Mouse (Mus musculus): ENCODE data around the gene Nlrp4c.
"Not testable (repeated sequence)": the region's sequence is repeated elsewhere in the genome, so short reads cannot be mapped to it uniquely, and the experiment has no call there.

Gene Nlrp4c

GRCm38 (mm10) chr7:6044861-6045260 lies at the start of gene Nlrp4c:
Nlrp4c (plus strand) TSS chr7:6045161.
- DNase-seq (ENCODE audit: low spot score) = no peak

- DNase-seq (ENCODE audit: low spot score) = no peak
Measured at GRCm38 (mm10) chr7:6010910-6011309, 34.1 kb upstream of the Nlrp4c start, which contains the start of gene Vmn1r65. Vmn1r65 (minus strand) TSS chr7:6011010.

GRCm38 (mm10) chr7:6119501-6119900 lies 74.5 kb downstream of the Nlrp4c start:
- no peak for DNase-seq (ENCODE audit: low spot score)

- not testable (repeated sequence) for DNase-seq (ENCODE audit: low spot score)
Measured at GRCm38 (mm10) chr7:6120104-6120503, 75.1 kb downstream of the Nlrp4c start.

GRCm38 (mm10) chr7:6121128-6121527 lies 76.2 kb downstream of the Nlrp4c start:
- not testable (repeated sequence) for DNase-seq (ENCODE audit: low spot score)

GRCm38 (mm10) chr7:6126690-6127448 lies 81.9 kb downstream of the Nlrp4c start:
- DNase-seq (ENCODE audit: low spot score) = peak; percentile 85

- DNase-seq (ENCODE audit: low spot score) = no peak
Measured at GRCm38 (mm10) chr7:6130346-6130745, 85.4 kb downstream of the Nlrp4c start.

- DNase-seq (ENCODE audit: low spot score) = no peak
Measured at GRCm38 (mm10) chr7:6132646-6133045, 87.7 kb downstream of the Nlrp4c start.

- no peak for DNase-seq (ENCODE audit: low spot score)
Measured at GRCm38 (mm10) chr7:6136497-6136896, 91.5 kb downstream of the Nlrp4c start.

GRCm38 (mm10) chr7:6139295-6139694 lies 94.3 kb downstream of the Nlrp4c start:
- no peak for DNase-seq (ENCODE audit: low spot score)

GRCm38 (mm10) chr7:6143991-6144531 lies 99.1 kb downstream of the Nlrp4c start:
- DNase-seq (ENCODE audit: low spot score) = no peak

GRCm38 (mm10) chr7:6145423-6146188 lies 100.6 kb downstream of the Nlrp4c start:
- no peak for DNase-seq (ENCODE audit: low spot score)

- no peak for DNase-seq (ENCODE audit: low spot score)
Measured at GRCm38 (mm10) chr7:6146194-6146981, 101.4 kb downstream of the Nlrp4c start.

GRCm38 (mm10) chr7:6146982-6147325 lies 102.0 kb downstream of the Nlrp4c start:
- DNase-seq (ENCODE audit: low spot score) = no peak

GRCm38 (mm10) chr7:6147688-6148087 lies 102.7 kb downstream of the Nlrp4c start:
- peak; percentile 72 for DNase-seq (ENCODE audit: low spot score)

- DNase-seq (ENCODE audit: low spot score) = no peak
Measured at GRCm38 (mm10) chr7:6151266-6151665, 106.3 kb downstream of the Nlrp4c start.

GRCm38 (mm10) chr7:6152036-6152435 lies 107.1 kb downstream of the Nlrp4c start:
- DNase-seq (ENCODE audit: low spot score) = no peak

- DNase-seq (ENCODE audit: low spot score) = no peak
Measured at GRCm38 (mm10) chr7:6153131-6153530, 108.2 kb downstream of the Nlrp4c start.

- DNase-seq (ENCODE audit: low spot score) = no peak
Measured at GRCm38 (mm10) chr7:6154164-6154563, 109.2 kb downstream of the Nlrp4c start.

All from lung, postnatal 25 days (tissue).